Mouse (Mus musculus): ENCODE results near the gene Dpf3. TPM values are rescaled to one million over a fixed set of nuclear protein-coding genes. Genes with fewer than 3 reads are reported as not detected.

Gene Dpf3
- total RNA-seq (2021): 10 to 100 TPM; 15.9 to 20.0 TPM
- long read RNA-seq, experiment 1, partial matches to known transcripts: 3 of 54 reads
- long read RNA-seq, experiment 1, other reads (novel, unspliced or antisense): 51 of 54 reads
- long read RNA-seq, experiment 2, partial matches to known transcripts: 33 of 39 reads
- long read RNA-seq, experiment 2, other reads (novel, unspliced or antisense): 5 of 39 reads

GRCm38 (mm10) chr12:83487476-83487991 lies at the start of gene Dpf3:
TSS of gene Dpf3 (minus strand) at chr12:83487716.
- intact Hi-C loops (cut with DNase I): loop anchor here (2.0 kb wide), 1 partner anchor 75 kb away; no protein-coding TSS in a partner anchor
- peak; percentile 99 to 100 for DNase-seq

GRCm38 (mm10) chr12:83536039-83536438 lies 48.5 kb upstream of the Dpf3 start:
- DNase-seq: no peak
- intact Hi-C loops (cut with DNase I): no loop called here

- intact Hi-C loops (cut with DNase I): no loop called here
- no peak for DNase-seq
These were observed 47.9 kb upstream of the Dpf3 start for GRCm38 (mm10) chr12:83535428-83535827.

GRCm38 (mm10) chr12:83534190-83534589 lies 46.7 kb upstream of the Dpf3 start:
- intact Hi-C loops (cut with DNase I): no loop called here
- no peak for DNase-seq

GRCm38 (mm10) chr12:83532966-83533365 lies 45.5 kb upstream of the Dpf3 start:
- intact Hi-C loops (cut with DNase I): no loop called here
- DNase-seq: no peak

- intact Hi-C loops (cut with DNase I): no loop called here
- DNase-seq: no peak
These were observed 44.5 kb upstream of the Dpf3 start for GRCm38 (mm10) chr12:83531992-83532391.

GRCm38 (mm10) chr12:83528665-83529064 lies 41.1 kb upstream of the Dpf3 start:
- DNase-seq: no peak
- intact Hi-C loops (cut with DNase I): no loop called here

- DNase-seq: no peak
- intact Hi-C loops (cut with DNase I): no loop called here
These were observed 40.3 kb upstream of the Dpf3 start for GRCm38 (mm10) chr12:83527816-83528215.

- DNase-seq: no peak
- intact Hi-C loops (cut with DNase I): no loop called here
These were observed 38.5 kb upstream of the Dpf3 start for GRCm38 (mm10) chr12:83525822-83526544.

- intact Hi-C loops (cut with DNase I): no loop called here
These were observed 36.8 kb upstream of the Dpf3 start for GRCm38 (mm10) chr12:83524329-83524728.

GRCm38 (mm10) chr12:83523892-83524291 lies 36.4 kb upstream of the Dpf3 start:
- intact Hi-C loops (cut with DNase I): no loop called here
- no peak for DNase-seq

More at GRCm38 (mm10) chr12:83524329-83524728, 36.8 kb upstream of the Dpf3 start:
- DNase-seq: no peak

GRCm38 (mm10) chr12:83523056-83523455 lies 35.5 kb upstream of the Dpf3 start:
- DNase-seq: no peak
- intact Hi-C loops (cut with DNase I): no loop called here

GRCm38 (mm10) chr12:83521083-83521482 lies 33.6 kb upstream of the Dpf3 start:
- no peak for DNase-seq
- intact Hi-C loops (cut with DNase I): no loop called here

GRCm38 (mm10) chr12:83520311-83520890 lies 32.9 kb upstream of the Dpf3 start, which contains the start of gene Dcaf4:
TSS of gene Dcaf4 (plus strand) at chr12:83520466.
- intact Hi-C loops (cut with DNase I): no loop called here
- peak; percentile 96 to 98 for DNase-seq

- no peak for DNase-seq
- intact Hi-C loops (cut with DNase I): no loop called here
These were observed 30.1 kb upstream of the Dpf3 start for GRCm38 (mm10) chr12:83517580-83517979.

GRCm38 (mm10) chr12:83514216-83514615 lies 26.7 kb upstream of the Dpf3 start:
- intact Hi-C loops (cut with DNase I): no loop called here
- no peak for DNase-seq

GRCm38 (mm10) chr12:83513185-83513584 lies 25.7 kb upstream of the Dpf3 start:
- no peak for DNase-seq
- intact Hi-C loops (cut with DNase I): no loop called here

- no peak for DNase-seq
- intact Hi-C loops (cut with DNase I): no loop called here
These were observed 25.3 kb upstream of the Dpf3 start for GRCm38 (mm10) chr12:83512783-83513182.

- intact Hi-C loops (cut with DNase I): no loop called here
- no peak for DNase-seq
These were observed 23.1 kb upstream of the Dpf3 start for GRCm38 (mm10) chr12:83510586-83510985.

GRCm38 (mm10) chr12:83506543-83506942 lies 19.0 kb upstream of the Dpf3 start:
- intact Hi-C loops (cut with DNase I): loop anchor here (10.0 kb wide), 1 partner anchor 292 kb away; no protein-coding TSS in a partner anchor
- no peak for DNase-seq

- intact Hi-C loops (cut with DNase I): loop anchor here (2.0 to 10.0 kb wide), 2 partner anchors 287 to 387 kb away; no protein-coding TSS in a partner anchor
- DNase-seq: peak in 1 of 2 experiments; percentile 39
These were observed 14.7 kb upstream of the Dpf3 start for GRCm38 (mm10) chr12:83502190-83502589.
